Mouse (Mus musculus): ENCODE measurements at regions not wholly inside any gene's neighbourhood (a gene's known extent, or its start where the extent isn't known, plus 50 kb on each side); places are given as distances from the start of the nearest gene placed in this dataset.

- no peak overlapping the region for H3K4me3 ChIP-seq
- no peak overlapping the region for H3K4me2 ChIP-seq
- WGBS, result 93% methylated on average over 1 of the region's 1 CpGs
- H3K9me3 ChIP-seq (replicated peaks), result no peaks in the 10 kb centered on the region
- ATAC-seq, result no peak
- no peaks in the 10 kb centered on the region for H3K36me3 ChIP-seq (ENCODE audit: poor library complexity, severe bottlenecking)
- H3K4me1 ChIP-seq, result no peaks in the 10 kb centered on the region
- no peaks in the 10 kb centered on the region for H3K27me3 ChIP-seq
- no peak overlapping the region for H3K27ac ChIP-seq
- no peak overlapping the region for H3K9ac ChIP-seq
Measured at GRCm38 (mm10) chr12:96235510-96235909, 543.5 kb downstream of the Flrt2 start.

- no peak for ATAC-seq
- no peak overlapping the region for H3K4me3 ChIP-seq
- no peaks in the 10 kb centered on the region for H3K36me3 ChIP-seq (ENCODE audit: poor library complexity, severe bottlenecking)
- 69% methylated on average over 3 of the region's 3 CpGs for WGBS
- no peak overlapping the region for H3K27ac ChIP-seq
- H3K4me2 ChIP-seq, result no peak overlapping the region
- no peaks in the 10 kb centered on the region for H3K9me3 ChIP-seq (replicated peaks)
- H3K27me3 ChIP-seq, result no peaks in the 10 kb centered on the region
- no peak overlapping the region for H3K9ac ChIP-seq
- no peaks in the 10 kb centered on the region for H3K4me1 ChIP-seq
Measured at GRCm38 (mm10) chr12:96235996-96236525, 544.0 kb downstream of the Flrt2 start.

- Histone ChIP-seq H3K9ac (no peak overlapping the region), H3K27ac (no peak overlapping the region), H3K4me1 (no peaks in the 10 kb centered on the region), H3K27me3 (no peaks in the 10 kb centered on the region), H3K36me3 (ENCODE audit: poor library complexity, severe bottlenecking) (no peaks in the 10 kb centered on the region), H3K4me2 (no peak overlapping the region), H3K9me3 (replicated peaks) (no peaks in the 10 kb centered on the region), H3K4me3 (no peak overlapping the region)
- 67% methylated on average over 2 of the region's 2 CpGs for WGBS
- ATAC-seq, result no peak
Measured at GRCm38 (mm10) chr12:96239642-96240041, 547.6 kb downstream of the Flrt2 start.

GRCm38 (mm10) chr12:96261978-96262377, 570.0 kb downstream of the Flrt2 start:
- Histone ChIP-seq H3K27ac (no peak overlapping the region), H3K4me3 (no peak overlapping the region), H3K4me2 (no peak overlapping the region), H3K9me3 (replicated peaks) (no peaks in the 10 kb centered on the region), H3K9ac (no peak overlapping the region), H3K27me3 (no peaks in the 10 kb centered on the region), H3K4me1 (no peaks in the 10 kb centered on the region), H3K36me3 (ENCODE audit: poor library complexity, severe bottlenecking) (no peaks in the 10 kb centered on the region)
- WGBS, result 76% methylated on average over 4 of the region's 4 CpGs
- ATAC-seq, result no peak

GRCm38 (mm10) chr12:96275894-96276293, 583.9 kb downstream of the Flrt2 start:
- ATAC-seq, result no peak
- Histone ChIP-seq H3K36me3 (ENCODE audit: poor library complexity, severe bottlenecking) (no peaks in the 10 kb centered on the region), H3K4me3 (no peak overlapping the region), H3K27ac (no peak overlapping the region), H3K4me2 (no peak overlapping the region), H3K9ac (no peak overlapping the region), H3K4me1 (no peaks in the 10 kb centered on the region), H3K9me3 (replicated peaks) (no peaks in the 10 kb centered on the region), H3K27me3 (no peaks in the 10 kb centered on the region)

- no peak overlapping the region for H3K9ac ChIP-seq
- no peaks in the 10 kb centered on the region for H3K27me3 ChIP-seq
- no peak overlapping the region for H3K4me3 ChIP-seq
- H3K36me3 ChIP-seq (ENCODE audit: poor library complexity, severe bottlenecking), result no peaks in the 10 kb centered on the region
- H3K4me2 ChIP-seq, result no peak overlapping the region
- 2% methylated on average over 2 of the region's 2 CpGs for WGBS
- H3K27ac ChIP-seq, result no peak overlapping the region
- 0 out of 2 replicates have a peak, but pooled peaks have one; percentile 55 for ATAC-seq
- H3K4me1 ChIP-seq, result no peaks in the 10 kb centered on the region
- H3K9me3 ChIP-seq (replicated peaks), result no peaks in the 10 kb centered on the region
Measured at GRCm38 (mm10) chr12:96311137-96311536, 619.1 kb downstream of the Flrt2 start.

GRCm38 (mm10) chr12:96323061-96323786, 631.2 kb downstream of the Flrt2 start:
- no peak overlapping the region for H3K4me3 ChIP-seq
- H3K27me3 ChIP-seq, result no peaks in the 10 kb centered on the region
- H3K4me1 ChIP-seq, result no peaks in the 10 kb centered on the region
- no peak overlapping the region for H3K4me2 ChIP-seq
- WGBS, result 86% methylated on average over 10 of the region's 10 CpGs
- no peak for ATAC-seq
- H3K9ac ChIP-seq, result no peak overlapping the region
- H3K36me3 ChIP-seq (ENCODE audit: poor library complexity, severe bottlenecking), result no peaks in the 10 kb centered on the region
- no peak overlapping the region for H3K27ac ChIP-seq
- no peaks in the 10 kb centered on the region for H3K9me3 ChIP-seq (replicated peaks)

GRCm38 (mm10) chr12:96351143-96351542, 659.1 kb downstream of the Flrt2 start:
- Histone ChIP-seq H3K4me3 (no peak overlapping the region), H3K9ac (no peak overlapping the region), H3K4me1 (no peaks in the 10 kb centered on the region), H3K4me2 (no peak overlapping the region), H3K9me3 (replicated peaks) (no peaks in the 10 kb centered on the region), H3K27ac (no peak overlapping the region), H3K27me3 (no peaks in the 10 kb centered on the region), H3K36me3 (ENCODE audit: poor library complexity, severe bottlenecking) (no peaks in the 10 kb centered on the region)
- no peak for ATAC-seq
- WGBS, result 77% methylated on average over 3 of the region's 3 CpGs

GRCm38 (mm10) chr12:96378924-96379323, 686.9 kb downstream of the Flrt2 start:
- Histone ChIP-seq H3K9ac (no peak overlapping the region), H3K36me3 (ENCODE audit: poor library complexity, severe bottlenecking) (no peaks in the 10 kb centered on the region), H3K27me3 (no peaks in the 10 kb centered on the region), H3K9me3 (replicated peaks) (no peaks in the 10 kb centered on the region), H3K4me3 (no peak overlapping the region), H3K4me2 (no peak overlapping the region), H3K4me1 (no peaks in the 10 kb centered on the region), H3K27ac (no peak overlapping the region)
- WGBS, result 77% methylated on average over 3 of the region's 3 CpGs
- no peak for ATAC-seq

GRCm38 (mm10) chr12:96419104-96419503, 727.1 kb downstream of the Flrt2 start:
- Histone ChIP-seq H3K36me3 (ENCODE audit: poor library complexity, severe bottlenecking) (no peaks in the 10 kb centered on the region), H3K9me3 (replicated peaks) (no peaks in the 10 kb centered on the region), H3K9ac (no peak overlapping the region), H3K27me3 (no peaks in the 10 kb centered on the region), H3K4me2 (no peak overlapping the region), H3K4me3 (no peak overlapping the region), H3K27ac (no peak overlapping the region), H3K4me1 (no peaks in the 10 kb centered on the region)
- no peak for ATAC-seq
- WGBS, result 61% methylated on average over 3 of the region's 3 CpGs

GRCm38 (mm10) chr12:96419567-96419966, 727.5 kb downstream of the Flrt2 start:
- no peaks in the 10 kb centered on the region for H3K36me3 ChIP-seq (ENCODE audit: poor library complexity, severe bottlenecking)
- no peak for ATAC-seq
- no peak overlapping the region for H3K9ac ChIP-seq
- H3K4me2 ChIP-seq, result no peak overlapping the region
- H3K9me3 ChIP-seq (replicated peaks), result no peaks in the 10 kb centered on the region
- no peaks in the 10 kb centered on the region for H3K4me1 ChIP-seq
- no peaks in the 10 kb centered on the region for H3K27me3 ChIP-seq
- no peak overlapping the region for H3K4me3 ChIP-seq
- H3K27ac ChIP-seq, result no peak overlapping the region

GRCm38 (mm10) chr12:96427589-96427988, 735.6 kb downstream of the Flrt2 start:
- ATAC-seq, result no peak

GRCm38 (mm10) chr12:96442546-96442945, 750.5 kb downstream of the Flrt2 start:
- no peaks in the 10 kb centered on the region for H3K27me3 ChIP-seq
- no peaks in the 10 kb centered on the region for H3K9me3 ChIP-seq (replicated peaks)
- 74% methylated on average over 3 of the region's 3 CpGs for WGBS
- no peaks in the 10 kb centered on the region for H3K4me1 ChIP-seq
- no peaks in the 10 kb centered on the region for H3K36me3 ChIP-seq (ENCODE audit: poor library complexity, severe bottlenecking)
- H3K4me2 ChIP-seq, result no peak overlapping the region
- ATAC-seq, result no peak
- H3K27ac ChIP-seq, result no peak overlapping the region
- no peak overlapping the region for H3K9ac ChIP-seq
- H3K4me3 ChIP-seq, result no peak overlapping the region

More at GRCm38 (mm10) chr12:96427589-96427988, 735.6 kb downstream of the Flrt2 start:
- Histone ChIP-seq H3K27me3 (no peaks in the 10 kb centered on the region), H3K4me2 (no peak overlapping the region), H3K36me3 (ENCODE audit: poor library complexity, severe bottlenecking) (no peaks in the 10 kb centered on the region), H3K9me3 (replicated peaks) (no peaks in the 10 kb centered on the region), H3K27ac (no peak overlapping the region), H3K9ac (no peak overlapping the region), H3K4me1 (no peaks in the 10 kb centered on the region), H3K4me3 (no peak overlapping the region)
- WGBS, result 86% methylated on average over 3 of the region's 3 CpGs
